Mouse (Mus musculus): Measurements from ENCODE around the gene Pde4b. TPM values are rescaled to one million over a fixed set of nuclear protein-coding genes. Genes with fewer than 3 reads are reported as not detected.

Pde4b gene
- polyA plus RNA-seq, 1 experiment from 2014 or later, result 43.4 TPM

DNA sequence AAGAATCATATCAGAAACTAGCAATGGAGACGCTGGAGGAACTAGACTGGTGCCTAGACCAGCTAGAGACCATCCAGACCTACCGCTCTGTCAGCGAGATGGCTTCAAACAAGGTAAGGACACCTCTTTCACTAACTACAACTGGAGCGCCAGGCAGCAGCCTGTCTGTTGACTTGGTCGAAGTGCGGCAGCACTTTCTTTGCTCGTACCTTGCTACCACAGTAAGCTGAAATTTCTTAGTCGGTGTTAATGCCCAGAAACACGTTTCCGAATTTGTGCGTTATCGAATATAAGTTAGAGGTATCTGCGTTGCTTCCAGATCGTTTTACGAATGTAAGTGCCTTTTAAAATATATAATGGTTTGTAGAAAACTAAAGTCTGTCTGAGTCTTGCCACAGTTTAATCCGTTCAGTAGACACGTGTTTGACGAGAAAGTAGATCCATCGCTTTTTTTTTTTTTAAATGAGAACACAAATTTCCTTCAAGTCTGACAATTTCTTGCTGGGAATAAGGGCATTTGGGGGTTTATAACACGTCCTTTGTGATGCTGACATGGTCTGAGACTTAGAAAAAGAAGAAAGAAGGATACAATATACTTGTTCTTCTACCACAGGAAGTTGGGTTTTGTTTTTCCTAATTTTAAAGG lies 483.5 kb downstream of the Pde4b start:
- H3K27ac ChIP-seq (ENCODE audit: low read depth, low read length), result peak overlapping the region; percentile 44
- no peaks in the 10 kb centered on the region for H3K36me3 ChIP-seq (ENCODE audit: control insufficient read depth, insufficient read depth, low read length)
- no peaks in the 10 kb centered on the region for H3K27me3 ChIP-seq (replicated peaks; ENCODE audit: control insufficient read depth, insufficient read depth, low read length)
- H3K4me1 ChIP-seq (ENCODE audit: control insufficient read depth, insufficient read depth, low read depth, low read length), result peaks cover 21% of the 10 kb centered on the region
- H3K4me2 ChIP-seq (ENCODE audit: low read length), result peak overlapping the region; percentile 71
- peak overlapping the region; percentile 42 for H3K4me3 ChIP-seq (ENCODE audit: low read length)
- no peaks in the 10 kb centered on the region for H3K9me3 ChIP-seq (ENCODE audit: control insufficient read depth, low read length)
- peak; percentile 22; the same call in 1 of the 2 replicates for ATAC-seq
- peak overlapping the region; percentile 55 for H3K9ac ChIP-seq (ENCODE audit: low read depth, low read length)
- 6% methylated on average over 20 of the region's 20 CpGs for WGBS

DNA sequence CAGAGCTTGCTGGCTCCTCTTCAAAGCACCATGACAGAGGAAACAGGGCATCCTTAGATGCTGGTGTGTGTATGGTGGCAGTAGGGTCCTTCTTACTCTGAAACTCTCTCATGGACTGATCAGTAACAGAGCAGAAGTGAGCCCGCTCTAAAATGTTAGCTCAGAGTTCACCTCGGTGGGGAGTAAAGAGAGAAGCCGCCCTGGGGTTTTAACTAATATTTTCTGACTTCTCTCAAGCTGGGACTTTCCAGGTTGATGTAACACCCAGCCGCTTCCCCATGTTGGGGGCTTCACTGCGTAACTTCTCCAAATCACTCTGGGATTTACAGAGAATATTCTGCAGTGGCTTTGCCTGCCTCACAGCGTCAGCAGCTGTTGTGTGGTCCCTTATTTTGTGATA lies 484.7 kb downstream of the Pde4b start:
- no peaks in the 10 kb centered on the region for H3K9me3 ChIP-seq (ENCODE audit: control insufficient read depth, low read length)
- no peak overlapping the region for H3K9ac ChIP-seq (ENCODE audit: low read depth, low read length)
- WGBS, result 71% methylated on average over 6 of the region's 6 CpGs

DNA sequence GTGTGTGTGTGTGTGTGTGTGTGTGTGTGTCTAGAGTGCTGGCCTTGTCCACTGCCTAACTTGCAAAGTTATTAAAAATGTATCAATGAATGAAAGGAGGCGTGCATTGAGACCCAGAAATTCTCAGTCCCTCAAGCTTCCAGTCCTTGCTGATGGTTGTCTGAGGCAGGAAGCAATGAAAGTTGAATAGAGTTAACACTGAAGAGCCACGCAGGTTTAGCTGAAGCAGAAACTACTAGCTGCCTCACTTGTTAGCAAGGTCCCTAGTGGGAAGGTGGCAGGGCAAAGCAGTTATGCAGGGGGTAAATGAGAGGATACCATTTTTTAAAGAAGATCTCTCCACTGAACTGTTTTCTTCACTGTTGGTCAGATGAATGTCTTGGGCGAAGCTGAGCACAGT lies 485.2 kb downstream of the Pde4b start:
- WGBS, result 80% methylated on average over 3 of the region's 3 CpGs
- peak overlapping the region; percentile 47 for H3K4me2 ChIP-seq (ENCODE audit: low read length)
- no peak for ATAC-seq
- no peak overlapping the region for H3K27ac ChIP-seq (ENCODE audit: low read depth, low read length)
- H3K9me3 ChIP-seq (ENCODE audit: control insufficient read depth, low read length), result no peaks in the 10 kb centered on the region
- peaks cover 21% of the 10 kb centered on the region for H3K4me1 ChIP-seq (ENCODE audit: control insufficient read depth, insufficient read depth, low read depth, low read length)
- H3K27me3 ChIP-seq (replicated peaks; ENCODE audit: control insufficient read depth, insufficient read depth, low read length), result no peaks in the 10 kb centered on the region
- no peak overlapping the region for H3K4me3 ChIP-seq (ENCODE audit: low read length)
- H3K36me3 ChIP-seq (ENCODE audit: control insufficient read depth, insufficient read depth, low read length), result no peaks in the 10 kb centered on the region
- no peak overlapping the region for H3K9ac ChIP-seq (ENCODE audit: low read depth, low read length)

More for the DNA sequence above, 484.7 kb downstream of the Pde4b start:
- H3K4me2 ChIP-seq (ENCODE audit: low read length), result peak overlapping the region; percentile 47
- peaks cover 21% of the 10 kb centered on the region for H3K4me1 ChIP-seq (ENCODE audit: control insufficient read depth, insufficient read depth, low read depth, low read length)
- ATAC-seq, result no peak
- peak overlapping the region; percentile 18 for H3K4me3 ChIP-seq (ENCODE audit: low read length)
- no peaks in the 10 kb centered on the region for H3K27me3 ChIP-seq (replicated peaks; ENCODE audit: control insufficient read depth, insufficient read depth, low read length)
- no peak overlapping the region for H3K27ac ChIP-seq (ENCODE audit: low read depth, low read length)
- H3K36me3 ChIP-seq (ENCODE audit: control insufficient read depth, insufficient read depth, low read length), result no peaks in the 10 kb centered on the region

DNA sequence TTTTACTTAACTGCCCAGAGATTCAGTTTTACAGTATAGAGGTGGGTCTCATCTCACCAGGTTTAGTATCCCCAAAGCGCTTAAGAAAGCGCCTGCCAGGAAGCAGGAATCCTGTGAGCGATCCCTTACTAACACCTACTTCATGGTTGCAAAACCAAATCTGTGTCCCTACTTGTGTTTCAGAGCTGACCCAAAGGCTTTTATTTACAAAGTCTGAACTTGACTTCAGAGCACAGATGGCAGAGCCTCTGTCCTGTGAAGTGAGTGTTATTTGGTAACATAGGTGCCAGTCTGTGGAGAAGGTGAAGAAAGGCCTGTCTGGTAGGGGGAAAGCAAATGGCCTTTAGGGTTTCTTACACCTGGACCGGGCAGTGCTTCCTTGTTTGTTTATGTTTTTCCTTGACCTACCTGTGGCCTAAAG lies 486.0 kb downstream of the Pde4b start:
- Histone ChIP-seq H3K4me1 (ENCODE audit: control insufficient read depth, insufficient read depth, low read depth, low read length) (peaks cover 17% of the 10 kb centered on the region), H3K9ac (ENCODE audit: low read depth, low read length) (no peak overlapping the region), H3K4me2 (ENCODE audit: low read length) (no peak overlapping the region), H3K27ac (ENCODE audit: low read depth, low read length) (no peak overlapping the region), H3K36me3 (ENCODE audit: control insufficient read depth, insufficient read depth, low read length) (no peaks in the 10 kb centered on the region), H3K4me3 (ENCODE audit: low read length) (no peak overlapping the region), H3K27me3 (replicated peaks; ENCODE audit: control insufficient read depth, insufficient read depth, low read length) (no peaks in the 10 kb centered on the region), H3K9me3 (ENCODE audit: control insufficient read depth, low read length) (no peaks in the 10 kb centered on the region)
- 88% methylated on average over 4 of the region's 4 CpGs for WGBS
- no peak for ATAC-seq

DNA sequence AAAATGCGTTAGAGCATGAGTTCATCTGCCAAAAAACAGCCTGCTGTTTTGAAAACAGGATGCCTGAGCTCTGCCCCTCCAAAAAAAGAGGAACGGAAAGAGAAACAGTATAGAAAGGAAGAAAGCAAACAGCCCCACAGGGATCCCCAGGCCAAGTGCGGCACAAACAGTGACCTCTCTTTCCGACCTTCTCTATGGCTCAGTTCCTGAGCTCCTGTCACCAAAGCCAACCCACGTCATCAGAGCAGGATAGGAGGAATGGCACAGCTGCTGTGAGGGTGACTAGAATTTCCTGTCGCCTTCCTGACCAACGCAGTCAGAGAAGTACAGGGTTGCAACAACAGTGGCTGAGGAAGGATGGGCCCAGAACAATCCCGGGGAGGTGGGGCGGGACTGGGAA lies 486.9 kb downstream of the Pde4b start:
- ATAC-seq, result no peak

DNA sequence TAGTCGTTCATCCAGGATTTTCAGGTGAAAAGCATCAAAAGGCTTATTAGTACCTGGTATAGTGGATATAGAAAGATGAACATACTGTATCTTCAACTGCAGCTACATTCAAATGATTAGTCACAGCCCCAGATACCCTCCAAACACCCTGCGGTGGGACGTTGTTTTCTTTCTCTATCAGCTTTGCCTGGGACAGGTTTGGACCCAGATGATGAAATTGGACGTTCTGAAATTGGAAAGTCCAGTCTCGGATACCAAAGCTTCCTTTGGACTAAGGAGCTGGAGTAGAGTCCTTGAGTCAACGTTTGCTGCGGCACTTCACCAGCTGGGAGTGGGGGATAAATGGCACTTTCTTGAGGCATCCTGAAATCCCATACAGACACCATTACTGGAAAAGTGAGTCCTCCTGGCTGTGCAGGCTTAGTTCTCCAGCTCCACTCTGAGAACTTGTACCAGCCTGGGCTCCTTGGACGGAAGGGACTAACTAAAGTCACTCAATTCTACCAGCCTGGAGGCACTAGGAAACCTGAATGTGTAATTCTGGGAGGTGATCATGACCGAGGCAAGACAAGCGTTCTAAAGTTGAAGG lies 487.4 kb downstream of the Pde4b start:
- Histone ChIP-seq H3K4me2 (ENCODE audit: low read length) (no peak overlapping the region), H3K4me3 (ENCODE audit: low read length) (no peak overlapping the region), H3K9me3 (ENCODE audit: control insufficient read depth, low read length) (no peaks in the 10 kb centered on the region), H3K4me1 (ENCODE audit: control insufficient read depth, insufficient read depth, low read depth, low read length) (peaks cover 9% of the 10 kb centered on the region), H3K36me3 (ENCODE audit: control insufficient read depth, insufficient read depth, low read length) (no peaks in the 10 kb centered on the region), H3K27ac (ENCODE audit: low read depth, low read length) (no peak overlapping the region), H3K27me3 (replicated peaks; ENCODE audit: control insufficient read depth, insufficient read depth, low read length) (no peaks in the 10 kb centered on the region), H3K9ac (ENCODE audit: low read depth, low read length) (no peak overlapping the region)
- 86% methylated on average over 10 of the region's 10 CpGs for WGBS
- ATAC-seq, result no peak

More for the DNA sequence above, 486.9 kb downstream of the Pde4b start:
- no peaks in the 10 kb centered on the region for H3K9me3 ChIP-seq (ENCODE audit: control insufficient read depth, low read length)
- H3K36me3 ChIP-seq (ENCODE audit: control insufficient read depth, insufficient read depth, low read length), result no peaks in the 10 kb centered on the region
- WGBS, result 54% methylated on average over 9 of the region's 9 CpGs
- H3K4me2 ChIP-seq (ENCODE audit: low read length), result no peak overlapping the region
- H3K27ac ChIP-seq (ENCODE audit: low read depth, low read length), result no peak overlapping the region
- no peak overlapping the region for H3K9ac ChIP-seq (ENCODE audit: low read depth, low read length)
- H3K4me3 ChIP-seq (ENCODE audit: low read length), result no peak overlapping the region
- H3K27me3 ChIP-seq (replicated peaks; ENCODE audit: control insufficient read depth, insufficient read depth, low read length), result no peaks in the 10 kb centered on the region
- peaks cover 9% of the 10 kb centered on the region for H3K4me1 ChIP-seq (ENCODE audit: control insufficient read depth, insufficient read depth, low read depth, low read length)

DNA sequence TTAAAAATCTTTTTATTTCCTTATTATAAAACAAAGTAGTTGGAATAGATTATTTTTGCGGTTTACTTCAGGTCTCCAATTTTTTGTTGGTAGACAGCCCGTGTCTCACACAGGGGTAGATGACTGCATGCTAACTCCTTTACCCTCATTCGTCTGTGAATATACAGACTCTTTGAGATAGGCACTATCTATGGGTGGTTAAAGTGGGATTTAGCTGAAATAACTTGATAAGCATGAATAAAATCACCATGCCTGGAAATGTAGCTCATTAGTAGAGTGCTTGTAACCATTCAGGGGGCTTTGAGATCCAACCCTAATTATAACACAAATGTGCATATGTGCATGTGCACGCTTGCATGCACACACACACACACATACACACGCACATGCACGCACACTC lies 488.8 kb downstream of the Pde4b start:
- Histone ChIP-seq H3K36me3 (ENCODE audit: control insufficient read depth, insufficient read depth, low read length) (no peaks in the 10 kb centered on the region), H3K27me3 (replicated peaks; ENCODE audit: control insufficient read depth, insufficient read depth, low read length) (no peaks in the 10 kb centered on the region), H3K4me1 (ENCODE audit: control insufficient read depth, insufficient read depth, low read depth, low read length) (no peaks in the 10 kb centered on the region), H3K27ac (ENCODE audit: low read depth, low read length) (no peak overlapping the region), H3K4me3 (ENCODE audit: low read length) (no peak overlapping the region), H3K9me3 (ENCODE audit: control insufficient read depth, low read length) (no peaks in the 10 kb centered on the region), H3K9ac (ENCODE audit: low read depth, low read length) (no peak overlapping the region), H3K4me2 (ENCODE audit: low read length) (no peak overlapping the region)
- no peak for ATAC-seq
- WGBS, result 87% methylated on average over 6 of the region's 6 CpGs

DNA sequence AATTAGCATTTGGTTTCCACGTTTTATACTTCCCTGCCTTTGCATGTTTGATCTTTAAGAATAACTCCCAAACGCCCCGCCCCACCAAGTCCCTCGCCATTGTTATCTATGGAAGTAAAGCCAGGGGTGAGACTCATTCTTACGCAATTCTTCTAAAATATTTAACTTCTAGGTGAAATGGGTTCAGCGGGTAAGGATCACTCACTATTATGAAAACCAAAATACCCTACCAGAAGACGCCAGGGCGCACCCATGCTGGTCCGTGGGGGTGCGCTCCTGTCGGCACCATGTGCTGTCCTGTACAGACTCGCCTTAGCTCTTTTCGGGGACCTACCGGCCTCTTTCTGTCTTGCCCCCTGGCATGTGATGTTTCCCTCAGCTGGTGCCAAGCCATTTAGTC lies 490.3 kb downstream of the Pde4b start:
- H3K4me1 ChIP-seq (ENCODE audit: control insufficient read depth, insufficient read depth, low read depth, low read length), result no peaks in the 10 kb centered on the region
- H3K4me2 ChIP-seq (ENCODE audit: low read length), result no peak overlapping the region
- no peak for ATAC-seq
- whole genome bisulfite sequencing, result 85% methylated on average over 14 of the region's 14 CpGs
- H3K4me3 ChIP-seq (ENCODE audit: low read length), result no peak overlapping the region
- no peak overlapping the region for H3K27ac ChIP-seq (ENCODE audit: low read depth, low read length)
- no peaks in the 10 kb centered on the region for H3K27me3 ChIP-seq (replicated peaks; ENCODE audit: control insufficient read depth, insufficient read depth, low read length)
- H3K9me3 ChIP-seq (ENCODE audit: control insufficient read depth, low read length), result no peaks in the 10 kb centered on the region
- no peak overlapping the region for H3K9ac ChIP-seq (ENCODE audit: low read depth, low read length)
- H3K36me3 ChIP-seq (ENCODE audit: control insufficient read depth, insufficient read depth, low read length), result no peaks in the 10 kb centered on the region

DNA sequence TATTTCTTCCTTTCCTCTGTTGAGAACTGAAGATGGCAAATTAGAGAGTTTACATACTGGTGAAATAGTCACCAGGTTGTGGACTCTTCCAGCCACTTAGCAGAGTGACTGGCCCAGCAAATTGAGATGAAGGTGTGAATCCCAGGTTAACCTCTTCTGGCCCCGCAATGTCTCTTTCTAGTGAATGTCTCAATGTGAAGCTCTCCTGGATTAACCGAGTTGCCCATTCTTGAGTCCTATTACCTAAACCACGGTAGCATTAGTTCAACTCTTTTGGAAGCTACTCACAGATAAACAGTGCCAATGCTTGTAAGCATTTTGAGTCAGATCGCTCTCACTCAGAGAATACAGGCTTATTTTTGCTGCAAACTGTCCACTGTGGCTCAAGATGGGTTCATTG lies 491.7 kb downstream of the Pde4b start:
- Histone ChIP-seq H3K4me1 (ENCODE audit: control insufficient read depth, insufficient read depth, low read depth, low read length) (no peaks in the 10 kb centered on the region), H3K9me3 (ENCODE audit: control insufficient read depth, low read length) (no peaks in the 10 kb centered on the region), H3K4me2 (ENCODE audit: low read length) (no peak overlapping the region), H3K4me3 (ENCODE audit: low read length) (no peak overlapping the region), H3K36me3 (ENCODE audit: control insufficient read depth, insufficient read depth, low read length) (no peaks in the 10 kb centered on the region), H3K27ac (ENCODE audit: low read depth, low read length) (no peak overlapping the region), H3K9ac (ENCODE audit: low read depth, low read length) (no peak overlapping the region), H3K27me3 (replicated peaks; ENCODE audit: control insufficient read depth, insufficient read depth, low read length) (no peaks in the 10 kb centered on the region)
- WGBS, result 92% methylated on average over 4 of the region's 4 CpGs
- no peak for ATAC-seq
